Mouse (Mus musculus) T-cell, adult 2 months (primary cell): ENCODE results near the gene Unc79.
A peak's percentile ranks its signal among the peaks of the same experiment; 100 is the strongest.

Experiments
- DNase-seq: peaks from one replicate; pipeline ENCODE4 v3.0.0; 2022; ENCODE audit warnings: low spot score

Unc79 gene

DNA sequence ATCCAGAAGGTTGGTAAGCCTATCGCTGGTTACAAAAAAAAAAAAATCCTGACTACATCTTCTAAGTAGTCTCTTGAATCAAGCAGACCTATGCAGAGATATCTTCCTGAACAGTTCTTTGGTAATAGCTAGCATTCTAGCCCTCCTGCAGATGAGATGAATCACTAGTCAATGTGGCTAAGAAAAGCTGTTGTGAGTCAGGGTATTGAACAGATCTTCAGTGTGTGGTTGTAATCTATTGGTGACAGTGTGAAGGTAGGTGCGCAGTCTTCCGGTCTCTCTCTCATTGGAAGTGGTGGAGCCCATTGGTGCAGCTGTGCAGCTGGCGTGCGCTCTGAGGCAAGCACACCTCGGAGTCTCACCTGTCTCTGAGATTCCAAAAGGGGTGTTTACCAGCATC lies 180.3 kb downstream of the Unc79 start:
- no peak for DNase-seq

DNA sequence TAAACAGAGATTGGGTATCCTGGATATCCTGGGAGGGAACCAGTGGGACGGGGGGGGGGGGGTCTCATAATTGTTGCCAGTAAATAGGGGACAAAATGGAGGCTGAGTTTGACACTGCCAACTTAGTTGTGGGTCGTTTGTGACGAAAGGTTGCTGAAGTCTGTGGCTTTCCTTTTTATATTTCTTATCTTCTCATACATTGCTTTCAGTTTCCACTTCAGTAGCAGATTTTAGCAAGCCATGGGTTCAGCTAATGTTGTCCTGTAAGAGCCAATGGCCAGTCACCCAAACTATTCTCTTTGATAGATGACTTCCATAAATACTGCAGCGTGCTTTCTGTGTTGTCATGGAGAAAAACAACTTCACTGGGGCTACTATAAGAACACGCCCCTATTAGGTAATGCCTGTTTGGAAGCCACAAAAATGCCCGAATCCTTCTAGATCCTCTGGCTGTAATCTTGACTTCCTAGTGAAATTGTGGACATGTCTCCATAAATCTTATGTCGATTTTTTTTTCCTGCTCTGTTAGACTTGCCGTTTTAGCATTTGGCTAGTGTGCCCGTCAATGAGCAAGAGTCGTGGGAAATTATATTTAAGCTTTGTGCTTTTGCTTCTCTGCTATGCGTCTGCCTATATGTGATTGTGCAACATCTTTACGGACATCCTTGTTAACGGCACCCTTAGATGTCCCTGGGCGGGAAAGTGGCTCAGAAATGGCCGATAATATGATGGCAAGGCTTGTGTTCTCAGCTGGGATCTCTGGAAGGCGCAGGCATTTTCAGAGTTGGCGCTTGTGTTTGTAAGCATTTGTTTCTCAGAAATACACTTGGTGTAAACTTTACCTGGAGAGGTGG lies 181.0 kb downstream of the Unc79 start:
- DNase-seq, result no peak

DNA sequence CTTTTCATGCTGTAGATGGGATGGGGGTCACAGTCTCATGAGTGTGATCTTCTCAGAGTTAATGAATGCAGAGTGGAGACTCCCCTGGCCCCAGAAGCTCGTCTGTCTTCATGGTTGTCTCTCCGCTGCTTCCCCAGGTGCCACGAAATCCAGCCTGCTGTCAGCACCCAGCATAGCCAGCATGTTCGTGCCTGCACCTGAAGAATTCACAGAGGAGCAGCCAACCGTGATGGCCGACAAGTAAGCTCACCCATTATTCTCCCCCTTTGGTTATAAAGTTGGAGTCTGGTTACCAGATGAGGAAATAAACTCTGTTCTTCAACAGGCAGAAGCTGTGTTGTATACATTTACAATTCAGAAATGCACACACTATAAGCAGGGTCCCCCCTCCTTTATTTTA lies 182.8 kb downstream of the Unc79 start:
- DNase-seq, result no peak

DNA sequence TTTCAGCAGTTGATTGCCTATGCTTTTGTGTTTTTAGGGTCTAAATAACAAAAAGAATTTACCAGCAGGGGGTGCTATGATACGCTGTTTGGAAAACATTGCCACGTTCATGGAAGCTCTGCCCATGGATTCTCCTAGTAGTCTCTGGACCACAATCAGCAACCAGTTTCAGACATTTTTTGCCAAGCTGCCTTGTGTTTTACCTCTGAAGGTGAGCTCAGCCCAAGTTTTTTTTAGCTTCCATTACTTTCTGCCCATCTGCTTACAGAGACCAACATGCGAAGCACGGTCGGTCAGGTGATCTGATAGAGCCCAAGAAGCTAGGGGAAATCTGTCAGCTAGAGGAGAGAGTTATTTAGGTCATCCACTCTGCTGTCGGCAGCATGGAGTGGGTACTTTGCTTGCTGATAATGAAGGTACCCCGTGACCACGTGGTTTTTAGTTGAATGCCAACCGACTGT lies 193.9 kb downstream of the Unc79 start:
- no peak for DNase-seq

DNA sequence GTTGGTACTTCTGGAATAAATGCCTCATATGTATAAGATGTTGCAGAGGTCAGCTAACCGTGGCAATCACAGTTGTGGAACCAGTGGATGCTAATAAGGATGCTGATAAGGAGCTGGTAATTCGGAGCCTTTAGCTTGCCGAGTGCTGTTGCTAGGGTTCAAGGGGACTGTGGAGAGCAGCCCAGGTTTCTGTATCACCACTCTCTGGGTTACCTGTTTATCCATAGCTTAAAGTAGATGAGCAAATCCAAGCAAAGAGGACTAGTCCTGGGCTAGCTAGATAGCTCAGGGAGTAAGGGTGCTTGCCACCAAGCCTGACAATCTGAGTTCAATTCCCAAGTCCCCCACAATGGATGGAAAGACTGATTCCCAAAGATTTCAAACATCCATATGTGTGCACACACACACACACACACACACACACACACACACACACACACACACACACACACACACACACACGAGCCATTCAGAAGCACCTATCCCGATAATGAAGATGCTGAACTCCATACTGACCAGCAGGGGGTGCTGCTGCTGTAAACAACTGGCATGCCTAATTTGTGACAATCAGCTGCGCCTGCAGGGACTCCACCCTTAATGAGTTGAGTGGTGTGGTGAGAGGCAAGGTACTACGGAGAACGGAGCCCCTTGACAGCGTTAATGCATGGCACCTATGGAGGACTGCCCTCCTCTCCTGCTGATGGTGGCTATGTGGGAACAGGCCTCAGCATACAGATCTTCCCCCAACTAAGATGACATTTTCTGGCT lies 195.3 kb downstream of the Unc79 start:
- peak; percentile 4 for DNase-seq

DNA sequence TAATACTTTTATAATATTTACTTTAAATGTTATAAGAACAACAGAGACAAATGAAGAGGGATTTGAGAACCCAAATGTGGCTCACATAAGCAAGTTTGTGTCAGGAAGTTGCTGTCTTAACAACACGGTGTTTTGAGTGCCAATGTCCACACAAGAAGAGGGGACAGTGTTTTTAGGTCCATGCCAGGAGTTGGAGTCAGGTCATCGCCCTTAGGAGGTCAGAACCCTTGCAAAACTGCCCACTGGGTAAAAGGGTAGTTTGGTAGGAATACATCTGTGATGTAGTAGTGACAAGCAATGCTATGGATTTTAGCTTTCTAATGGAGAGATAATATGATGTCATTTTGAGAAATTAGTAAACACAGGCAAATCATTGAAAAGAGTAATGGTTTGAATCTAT lies 201.6 kb downstream of the Unc79 start:
- no peak for DNase-seq

DNA sequence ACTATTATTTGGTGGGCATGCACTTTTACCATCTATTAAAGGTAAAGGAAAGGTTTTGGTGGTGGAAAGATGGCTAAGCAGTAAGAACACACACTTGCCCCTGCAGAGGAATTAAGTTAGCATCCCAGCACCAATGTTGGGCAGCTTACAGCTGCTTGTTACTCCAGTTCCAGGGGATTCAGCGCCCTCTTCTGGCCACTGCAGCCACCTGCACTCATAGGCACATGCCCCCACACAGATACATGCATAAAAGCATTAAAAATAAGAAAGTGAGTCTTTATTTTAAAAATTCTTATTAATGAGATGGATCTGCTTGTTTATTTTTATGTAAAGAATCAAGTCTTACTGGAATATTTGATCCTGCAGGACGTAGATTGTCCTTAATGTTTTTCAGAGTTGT lies 206.3 kb downstream of the Unc79 start:
- DNase-seq, result no peak

DNA sequence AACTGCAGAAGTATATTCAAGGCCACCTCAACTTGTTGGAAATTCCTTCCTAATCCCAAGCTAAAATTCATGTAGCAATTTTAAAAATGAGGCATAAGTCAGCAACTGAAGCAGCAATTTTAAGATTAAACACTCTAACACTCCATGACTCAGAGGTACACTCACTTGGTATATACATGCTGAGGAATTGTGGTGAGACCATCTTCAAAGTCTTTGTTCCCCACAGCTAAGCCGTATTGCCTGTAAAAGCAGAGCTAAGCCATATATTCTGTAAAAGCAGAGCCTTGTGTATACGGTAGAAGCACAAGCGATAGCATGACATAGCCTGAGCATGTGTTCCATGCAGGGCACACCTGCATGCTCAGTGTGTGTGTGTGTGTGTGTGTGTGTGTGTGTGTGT lies 206.7 kb downstream of the Unc79 start:
- no peak for DNase-seq

DNA sequence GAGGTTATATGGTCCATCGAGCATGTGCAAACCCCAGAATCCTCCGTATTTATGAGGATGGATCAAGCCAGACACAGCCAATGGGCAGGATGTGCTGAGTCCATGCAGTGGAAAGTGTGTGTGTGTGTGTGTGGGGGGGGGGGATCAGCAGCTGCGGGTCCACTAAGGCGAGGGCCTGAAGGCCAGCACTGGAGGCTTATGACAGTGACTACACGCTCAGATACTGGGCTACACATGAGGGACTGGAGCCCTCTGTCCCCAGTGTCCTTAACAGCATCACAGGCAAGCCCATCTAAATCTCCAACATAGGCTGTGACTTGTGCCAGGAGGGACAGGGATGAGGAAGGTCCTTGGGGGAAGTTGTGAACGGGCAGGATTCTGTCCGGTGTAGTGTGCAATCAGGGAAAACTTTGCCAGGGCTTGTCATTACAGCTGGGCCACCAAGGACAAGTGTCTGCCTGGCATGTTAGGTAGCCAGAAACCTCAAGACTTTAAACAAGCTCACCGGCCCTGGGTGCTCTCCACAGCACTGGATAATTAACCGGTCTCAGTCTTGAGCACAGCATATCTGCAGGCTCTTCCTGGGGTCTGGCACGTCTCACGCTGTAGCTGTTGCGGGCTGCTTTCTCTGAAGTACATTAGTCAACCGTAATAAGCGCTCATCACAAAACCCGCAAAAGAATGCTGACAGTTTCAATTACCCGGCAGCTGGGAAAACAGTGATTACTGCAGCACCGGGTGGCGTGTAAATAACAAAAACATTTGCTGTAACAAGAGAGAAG lies 208.7 kb downstream of the Unc79 start:
- no peak for DNase-seq

DNA sequence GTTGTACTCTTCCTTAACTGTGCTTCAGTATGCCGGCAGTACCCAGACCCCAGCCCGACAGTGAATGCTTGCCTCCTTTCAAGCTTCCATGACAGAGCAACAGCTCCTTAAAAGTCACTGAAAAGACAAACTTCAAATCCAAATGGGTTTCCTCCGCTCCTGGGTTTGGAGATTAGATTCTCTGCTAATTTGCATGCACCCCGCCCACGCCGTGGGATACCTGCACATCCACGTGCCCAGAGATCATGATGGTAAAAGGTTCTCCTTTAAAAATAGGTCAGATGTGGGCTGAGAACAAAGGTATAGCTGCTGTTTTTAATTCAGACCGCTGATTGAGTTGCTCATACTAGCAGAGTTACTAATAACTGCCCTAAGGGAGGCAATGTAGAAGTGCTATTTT lies 210.4 kb downstream of the Unc79 start:
- DNase-seq, result no peak

DNA sequence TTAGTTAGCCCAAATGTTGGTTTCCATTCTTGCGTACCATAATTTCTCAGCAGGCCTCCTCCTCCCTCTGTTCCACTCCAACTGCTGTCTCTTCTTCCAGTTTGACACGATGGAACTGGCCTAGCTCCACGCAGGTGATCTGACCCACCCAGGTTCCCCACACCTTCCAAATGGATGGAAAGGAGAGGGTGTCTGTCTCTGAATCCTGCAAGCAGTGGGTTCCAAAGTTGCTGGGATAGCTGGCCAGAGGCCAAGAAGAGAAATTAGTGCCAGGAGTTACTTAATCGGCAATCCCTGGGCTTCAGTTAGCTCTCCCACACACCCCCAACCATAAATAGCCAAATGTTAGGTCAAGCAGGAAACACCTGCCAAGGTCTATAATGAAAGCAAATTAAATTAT lies 212.1 kb downstream of the Unc79 start:
- DNase-seq, result no peak

DNA sequence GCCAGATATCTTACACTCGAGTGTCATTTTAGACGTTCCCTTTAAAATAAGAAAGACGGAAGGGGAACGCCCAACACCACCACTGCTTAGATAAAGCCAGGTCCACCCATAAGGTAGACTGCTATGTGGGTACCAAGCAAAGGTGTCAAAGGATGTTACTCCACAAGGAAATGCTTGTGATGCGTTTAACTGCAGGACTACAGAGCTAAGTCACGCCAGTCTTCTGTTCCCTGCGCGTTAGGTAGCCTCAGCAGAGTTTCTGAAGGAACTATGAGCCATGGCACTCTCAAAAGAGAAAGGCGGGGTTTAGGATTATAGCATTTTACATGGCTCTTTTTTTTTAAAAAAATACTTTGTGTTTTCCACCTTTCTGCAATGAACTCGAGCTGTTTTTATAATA lies 214.9 kb downstream of the Unc79 start:
- DNase-seq, result no peak

DNA sequence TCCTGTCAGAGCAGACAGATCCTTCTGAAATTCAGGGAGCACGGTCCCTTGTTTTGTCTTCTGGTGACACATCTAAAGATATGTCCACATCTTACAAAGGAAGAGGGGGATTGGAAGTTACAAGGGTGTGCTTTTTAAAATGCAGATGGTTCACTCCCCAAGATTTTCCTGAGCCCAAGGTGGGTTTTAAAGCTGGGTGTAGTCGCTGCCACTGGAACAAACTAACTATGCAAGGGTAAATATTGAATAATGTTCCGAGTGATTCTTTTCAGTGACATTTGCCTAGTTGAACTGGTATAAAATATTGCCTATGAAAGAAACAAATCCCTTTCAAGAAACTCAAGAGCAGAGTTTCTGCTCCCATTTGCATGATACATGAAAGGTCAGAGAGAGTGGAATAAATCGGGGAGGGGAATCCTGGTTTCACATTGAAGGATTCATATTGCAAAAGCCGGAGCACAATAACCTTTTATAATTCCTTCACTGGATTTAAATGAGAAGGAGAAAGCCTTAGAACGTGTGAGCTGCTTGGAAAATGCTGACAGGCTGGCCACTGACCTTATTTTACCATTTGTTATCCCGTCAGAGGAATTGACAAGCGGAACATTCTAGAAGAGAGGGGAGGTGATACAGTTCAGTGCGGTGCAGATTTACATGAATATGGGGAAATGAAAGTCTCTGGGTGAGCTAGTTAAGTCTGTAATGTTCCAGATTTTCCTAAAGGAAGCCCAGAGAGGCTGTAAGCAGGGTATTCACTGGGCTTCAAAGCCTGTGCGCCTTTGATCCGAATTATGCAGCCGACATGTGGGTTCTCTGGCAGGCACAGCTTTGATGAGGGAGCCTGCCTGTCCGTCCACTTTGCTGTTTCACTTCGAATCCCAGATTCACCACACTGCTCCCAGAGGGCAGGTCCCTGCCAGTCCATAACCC lies 215.7 kb downstream of the Unc79 start:
- no peak for DNase-seq

DNA sequence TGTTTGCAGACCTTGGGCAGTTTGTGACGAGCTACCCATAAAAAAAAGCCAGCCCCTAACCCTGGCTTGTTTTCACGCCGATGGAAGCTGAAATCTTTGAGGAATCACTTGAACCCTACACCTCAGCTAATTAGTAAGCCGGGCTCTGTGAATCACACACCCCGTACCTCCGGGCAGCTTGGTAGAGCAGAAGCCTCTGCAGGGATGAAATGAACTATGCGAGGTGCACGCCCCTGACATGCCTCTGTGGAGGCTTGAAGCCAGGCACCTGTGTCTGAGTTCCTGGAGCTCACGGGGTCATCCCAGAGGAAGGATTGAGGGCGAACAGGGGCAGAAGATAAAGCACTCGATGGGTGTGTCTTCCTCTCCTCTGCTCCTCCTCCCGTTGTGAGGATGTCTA lies 220.2 kb downstream of the Unc79 start:
- DNase-seq, result no peak

DNA sequence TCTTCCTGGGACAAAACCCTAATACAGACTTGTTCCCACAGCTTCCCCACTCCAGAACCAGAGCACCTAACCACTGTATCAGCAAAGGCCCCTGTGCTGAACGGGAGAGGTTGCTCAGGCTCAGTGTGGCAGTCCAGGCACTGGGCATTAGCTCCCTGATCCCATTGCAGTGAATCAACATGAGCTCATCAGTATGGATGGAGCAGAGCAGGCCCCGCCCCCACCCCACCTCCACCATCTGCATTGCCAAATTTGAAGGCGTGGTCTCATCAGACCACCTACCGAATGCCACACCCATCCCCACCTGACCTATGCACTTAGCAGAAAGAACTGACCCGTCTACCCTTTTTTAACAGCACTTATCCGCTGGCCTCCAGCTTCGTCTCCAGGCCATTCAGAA lies 234.4 kb downstream of the Unc79 start:
- DNase-seq, result no peak

DNA sequence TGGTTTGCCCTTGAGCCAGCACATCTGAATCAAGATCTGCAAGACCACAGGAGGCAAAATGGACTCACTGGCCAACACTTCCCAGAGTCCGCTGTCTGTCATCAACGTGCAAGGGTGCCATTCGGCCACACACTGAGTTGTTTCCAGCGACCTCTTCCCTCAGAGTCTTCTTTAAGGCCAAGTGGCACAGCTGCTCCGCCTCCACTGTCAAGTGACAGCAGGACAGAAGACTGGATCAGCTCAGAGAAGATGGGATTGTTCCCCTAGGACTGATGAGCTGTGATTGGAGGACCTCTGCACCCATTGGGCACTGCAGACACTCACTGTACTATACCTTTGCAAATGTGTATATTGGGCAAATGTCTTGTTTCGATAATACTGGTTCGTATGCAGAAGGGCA lies 238.4 kb downstream of the Unc79 start:
- DNase-seq, result no peak

DNA sequence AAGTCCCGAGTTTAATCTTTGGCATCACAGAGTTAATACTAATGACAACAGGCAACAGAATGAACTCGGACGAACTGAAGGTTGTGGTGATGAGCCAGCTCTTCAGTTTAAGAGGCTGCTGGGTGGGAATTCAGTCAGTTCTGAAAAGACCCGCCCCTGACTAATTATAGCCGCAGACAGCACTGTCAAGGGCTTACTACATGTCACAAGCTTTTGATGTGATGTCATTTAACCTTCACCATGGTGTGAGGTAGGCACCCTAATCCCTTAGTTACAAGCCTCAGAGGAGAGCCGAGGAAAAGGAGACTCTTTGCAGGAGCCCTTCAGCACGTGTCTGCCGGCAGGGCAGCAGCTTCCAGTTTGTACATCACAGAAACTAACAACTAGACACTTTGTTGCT lies 239.6 kb downstream of the Unc79 start:
- no peak for DNase-seq

DNA sequence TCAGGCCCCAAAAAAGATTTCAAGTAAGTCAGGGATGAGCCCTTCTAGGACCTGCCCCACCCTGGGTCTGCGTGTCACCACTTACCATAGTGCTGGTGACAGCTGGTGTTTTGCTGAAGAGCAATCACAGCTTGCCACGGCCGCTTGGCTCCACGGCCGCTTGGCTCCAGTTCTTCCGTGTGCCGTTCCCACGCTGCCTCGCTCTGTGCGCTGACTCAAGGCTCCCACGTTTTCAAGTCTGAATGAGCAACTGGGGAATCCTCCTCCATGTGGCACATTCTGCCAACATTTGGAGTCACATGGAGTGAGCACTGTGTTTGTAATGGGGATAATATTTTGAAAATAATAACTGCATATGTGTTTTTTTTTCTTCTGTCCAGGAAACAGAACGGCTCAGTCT lies 241.1 kb downstream of the Unc79 start:
- DNase-seq, result no peak

DNA sequence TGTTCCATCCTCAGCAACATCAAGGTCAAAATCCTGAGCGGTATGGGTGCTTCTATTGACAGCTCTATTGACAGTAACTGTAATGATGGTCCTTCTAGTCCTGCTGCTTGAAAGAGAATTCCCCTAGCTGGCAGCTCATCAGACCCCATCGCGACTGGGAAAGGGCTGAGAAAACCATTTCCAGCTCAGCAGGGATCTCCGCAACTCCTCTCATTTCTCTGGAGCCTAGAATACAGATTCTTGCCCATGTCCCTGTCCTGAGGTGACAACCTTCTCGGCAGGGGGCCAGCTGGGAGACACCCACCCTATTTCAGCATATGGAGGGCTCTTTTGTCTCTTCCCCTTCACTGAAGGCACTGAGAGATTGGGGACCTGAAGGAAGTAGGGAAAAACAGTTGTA lies 244.3 kb downstream of the Unc79 start:
- DNase-seq, result no peak

DNA sequence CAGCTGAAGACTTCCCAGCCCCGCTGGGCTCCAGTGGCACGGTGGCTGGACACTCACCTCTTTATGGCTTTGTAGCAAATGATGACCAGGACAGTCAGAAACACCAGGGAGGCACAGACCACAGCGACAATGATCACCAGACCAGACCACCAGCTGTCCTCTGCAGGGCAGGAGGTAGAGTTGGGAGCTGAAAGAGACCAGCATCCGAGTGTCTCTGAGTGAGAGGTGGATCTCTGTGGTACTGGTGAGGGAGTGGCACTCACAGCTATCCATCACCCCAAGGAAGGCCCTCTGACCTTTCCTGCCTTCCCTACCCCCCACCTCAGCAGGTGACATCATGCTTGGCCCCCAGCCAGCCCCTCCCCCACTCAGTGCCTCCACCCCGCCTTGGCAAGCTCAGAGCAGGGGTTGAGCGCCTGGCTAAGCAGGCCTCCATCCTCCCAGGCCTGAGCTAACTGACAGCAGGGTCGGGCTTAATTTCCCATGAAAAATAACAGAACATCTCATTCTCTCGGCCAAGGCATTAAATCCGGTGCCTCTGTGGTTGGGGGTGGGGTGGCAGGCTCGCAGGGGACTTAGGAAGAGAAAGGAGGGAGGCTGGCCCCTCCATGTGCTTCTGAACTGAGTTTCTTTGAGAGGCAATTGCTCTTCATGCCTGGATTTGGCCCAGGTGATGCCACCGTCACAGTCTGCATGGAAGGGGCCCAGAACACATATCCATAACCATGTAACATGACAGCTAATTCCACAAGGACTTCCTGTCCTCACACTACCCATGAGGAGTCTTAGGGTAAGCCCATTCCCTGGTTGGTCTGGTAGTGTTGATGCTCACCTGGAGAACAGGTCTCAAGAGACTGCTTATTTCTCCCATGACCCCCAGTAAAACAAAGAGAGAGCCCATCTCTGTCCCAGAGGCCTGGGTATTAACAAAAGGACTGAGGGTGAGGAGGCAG lies 254.2 kb downstream of the Unc79 start:
- no peak for DNase-seq
